Mouse (Mus musculus): ENCODE results near the gene Pick1. TPM values are rescaled to one million over a fixed set of nuclear protein-coding genes. Genes with fewer than 3 reads are reported as not detected.
A peak's percentile ranks its signal among the peaks of the same experiment; 100 is the strongest.

Pick1 gene
- polyA plus RNA-seq, 2 experiments from 2014 or later = 7.2 to 9.7 TPM

DNA sequence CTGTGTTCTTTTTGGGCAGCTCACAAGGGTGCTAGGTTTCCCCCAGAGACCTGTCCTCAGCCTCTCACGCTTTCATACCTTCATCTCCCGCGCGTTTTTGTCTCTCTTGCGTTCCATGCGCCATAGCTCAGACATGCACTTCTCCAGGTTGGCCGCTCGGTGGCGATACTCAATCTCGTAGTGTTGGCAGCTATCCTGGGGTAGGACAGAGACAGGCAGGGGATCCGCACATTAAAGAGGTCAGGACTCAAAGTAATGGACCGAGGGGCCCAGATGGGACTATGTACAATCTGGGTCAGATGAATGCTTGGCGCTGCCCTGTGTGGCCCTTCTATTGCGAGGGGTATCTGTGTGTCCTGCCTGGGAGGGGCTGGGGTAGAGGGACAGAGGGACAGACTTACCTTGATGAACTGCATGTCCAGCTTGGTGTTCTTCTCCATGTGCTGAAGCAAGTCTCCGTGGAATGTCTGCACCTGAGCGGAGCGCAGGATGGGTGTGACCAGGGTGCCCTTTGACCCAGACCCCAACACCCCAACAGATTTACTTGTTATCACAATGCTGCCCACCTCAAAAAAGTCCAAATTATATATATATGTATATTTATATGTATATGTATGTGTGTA, 42.3 kb downstream of the Pick1 start:
- ATAC-seq = peak; percentile 60

DNA sequence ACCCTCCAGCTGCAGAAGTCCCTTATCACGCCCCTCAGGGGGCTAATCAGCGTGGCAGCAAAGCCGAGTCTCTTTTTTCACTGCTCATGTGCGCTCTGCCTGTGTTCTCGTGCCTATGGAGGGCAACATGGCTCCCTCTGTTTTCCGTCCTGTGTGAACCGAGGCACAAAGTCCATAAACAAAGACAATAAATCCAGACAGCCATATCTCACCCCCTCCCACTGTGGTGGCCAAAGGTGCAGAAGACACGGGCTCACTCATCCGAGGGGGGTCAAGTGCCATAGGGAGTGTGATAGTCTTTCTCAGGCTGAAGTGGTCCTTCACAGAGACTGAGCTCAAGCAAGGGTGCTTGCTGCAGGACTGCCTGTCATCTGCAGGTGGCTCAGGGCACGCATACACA, 44.0 kb downstream of the Pick1 start:
- no peak for ATAC-seq

DNA sequence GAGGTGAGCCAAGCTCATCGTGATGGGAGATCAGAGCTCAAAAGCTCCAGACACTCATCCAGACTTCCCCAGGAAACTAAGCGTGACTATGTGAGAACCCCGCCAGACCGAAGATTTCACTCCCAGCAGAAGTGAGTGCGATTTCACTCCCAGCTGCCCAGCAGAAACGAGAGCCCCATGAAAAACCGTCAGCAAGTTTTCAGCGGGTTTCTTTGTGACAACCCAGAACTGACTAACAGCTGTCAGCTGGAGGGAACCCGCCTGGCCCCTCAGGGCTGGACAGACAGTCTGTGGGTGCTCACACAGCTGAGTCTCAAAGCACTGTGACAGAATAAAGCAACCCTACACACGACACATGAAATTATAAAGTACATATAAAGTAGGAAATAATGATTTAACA, 48.8 kb downstream of the Pick1 start:
- ATAC-seq = no peak

DNA sequence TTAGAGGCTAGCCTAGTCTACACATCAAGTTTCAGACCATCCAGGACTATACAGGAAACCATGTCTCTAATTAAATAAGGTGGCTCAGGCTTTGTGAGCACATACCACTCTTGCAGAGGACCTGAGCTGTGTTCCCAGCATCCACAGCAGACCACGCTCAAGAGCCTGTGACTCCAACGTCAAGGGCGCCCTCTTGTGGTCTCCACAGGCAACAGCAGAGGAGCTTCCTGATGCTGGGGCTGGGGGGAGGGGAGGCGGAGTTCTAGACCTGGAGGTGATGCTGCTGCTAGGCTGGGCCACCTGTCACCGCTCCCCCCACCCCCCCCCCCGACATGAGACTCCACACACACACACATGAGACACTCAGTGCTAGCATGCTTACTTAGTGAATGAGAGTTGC, 51.2 kb downstream of the Pick1 start:
- no peak for ATAC-seq

DNA sequence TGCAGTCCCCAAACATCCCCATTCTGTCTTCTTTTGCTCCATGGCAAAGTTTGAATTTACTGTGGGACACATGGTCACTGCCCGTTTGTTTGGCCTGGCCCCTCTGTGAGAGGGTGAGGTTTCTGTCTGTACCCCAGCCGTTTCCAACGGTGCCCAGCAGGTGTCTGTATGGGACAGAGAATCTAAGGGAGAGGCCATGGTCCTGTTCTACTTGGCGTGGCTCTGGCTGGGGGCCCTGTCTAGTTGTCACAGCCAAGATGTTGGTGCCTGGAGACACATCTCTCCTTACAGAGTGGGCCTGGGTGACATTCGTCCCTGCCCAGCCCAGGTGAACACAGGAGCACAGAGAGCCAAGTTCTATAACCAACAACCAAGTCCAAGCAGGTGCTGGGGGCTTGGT, 51.9 kb downstream of the Pick1 start:
- ATAC-seq = no peak

DNA sequence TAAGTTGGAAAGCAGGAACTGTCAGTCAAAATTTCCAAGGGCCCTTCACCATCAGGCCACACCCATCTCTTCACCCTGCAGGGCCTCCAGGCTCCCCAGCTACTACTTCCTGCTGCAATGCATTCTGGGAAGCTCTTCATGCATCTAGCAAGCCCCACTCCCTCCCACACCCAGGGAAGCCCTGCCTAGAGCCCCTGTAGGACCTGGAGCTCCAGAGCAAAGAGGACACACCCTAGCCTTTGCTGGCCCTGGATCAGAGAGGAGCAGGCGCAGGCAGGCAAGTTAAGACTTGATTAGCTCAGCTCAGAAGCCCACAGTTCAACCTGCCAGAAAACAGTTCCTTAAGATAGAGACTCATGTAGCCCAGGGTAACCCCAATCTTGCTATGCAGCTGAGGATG, 52.4 kb downstream of the Pick1 start:
- peak; percentile 61 for ATAC-seq

DNA sequence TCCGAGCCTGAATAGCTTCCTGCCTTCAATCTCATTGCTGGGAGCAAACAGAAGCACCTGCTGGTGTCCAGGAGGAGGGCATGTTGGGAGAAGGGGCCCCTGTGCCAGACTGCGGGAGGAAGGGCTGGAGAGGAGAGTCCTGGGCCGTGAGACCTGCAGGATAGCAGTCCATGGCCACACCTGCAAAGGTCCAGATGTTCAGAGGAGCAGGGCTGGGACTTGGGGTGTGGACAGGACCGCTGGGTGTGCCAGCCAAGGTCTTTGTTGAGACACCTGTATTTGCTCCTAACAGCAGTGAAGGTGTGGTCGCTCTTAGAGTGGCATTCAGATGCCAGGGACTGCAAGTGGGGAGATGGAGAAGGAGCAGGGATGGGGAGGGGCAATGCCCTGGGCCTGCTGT, 53.5 kb downstream of the Pick1 start:
- ATAC-seq = no peak

DNA sequence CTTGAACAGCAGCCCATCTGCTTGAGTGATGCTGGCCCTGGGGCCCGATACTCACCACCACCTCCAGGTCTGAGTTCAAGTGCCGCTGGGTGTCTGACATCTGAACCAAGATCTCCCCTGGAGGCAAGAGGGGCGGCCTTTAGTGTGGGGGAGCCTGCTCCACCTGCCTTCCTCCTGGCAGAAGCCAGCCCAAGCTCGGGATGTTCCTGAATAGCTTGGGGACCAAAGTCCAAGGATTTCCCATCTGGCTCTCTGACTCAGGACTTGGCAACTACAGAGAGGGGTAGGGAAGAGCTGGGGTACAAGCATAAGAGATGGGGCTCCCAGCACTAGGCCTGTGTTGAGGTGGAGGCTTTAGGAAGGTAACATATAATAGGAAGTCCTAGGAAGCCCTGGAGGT, 54.4 kb downstream of the Pick1 start:
- no peak for ATAC-seq

DNA sequence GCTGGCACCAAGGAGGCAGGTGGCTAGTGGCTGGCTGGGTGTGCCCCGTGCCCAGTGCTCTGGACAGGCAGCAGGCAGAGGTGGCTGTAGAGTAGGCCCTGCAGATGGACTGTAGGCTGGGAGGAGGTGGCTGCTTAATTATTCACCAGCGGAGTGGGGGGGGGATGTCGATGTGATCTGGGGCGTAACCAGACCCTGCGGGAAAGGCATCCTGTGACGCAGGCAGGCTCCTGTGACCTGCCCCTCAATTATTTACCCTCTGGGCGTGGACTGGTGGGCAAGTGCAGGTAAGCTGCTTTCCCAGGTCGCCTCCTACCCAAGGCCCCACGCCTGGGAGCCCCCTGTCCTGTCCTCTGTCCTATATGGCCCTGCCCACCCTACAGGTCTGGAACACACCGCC, 56.4 kb downstream of the Pick1 start, which contains the start of gene Baiap2l2:
TSS of gene Baiap2l2 (minus strand) at position 139 of the 400 bp plus-strand sequence.
- ATAC-seq = no peak

DNA sequence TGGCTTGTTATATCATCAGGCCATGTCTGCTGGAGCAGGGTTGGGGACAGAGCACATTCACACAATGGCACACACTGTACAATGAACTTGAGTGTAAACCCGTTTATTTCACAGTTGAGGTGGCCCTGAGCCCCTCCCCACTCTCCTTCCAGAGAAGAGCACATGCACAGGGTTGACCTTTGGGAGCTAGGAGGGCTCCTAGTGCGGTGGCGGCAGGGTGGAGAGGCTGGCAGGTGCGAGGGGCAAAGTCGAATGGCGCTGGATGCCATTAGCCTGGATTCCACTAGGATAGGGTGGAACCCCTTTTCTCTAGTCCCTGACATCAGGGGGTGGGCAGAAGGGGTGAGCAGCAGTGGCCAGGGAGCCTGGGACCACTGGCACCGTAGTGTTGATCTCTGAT, 57.2 kb downstream of the Pick1 start:
- ATAC-seq = no peak

DNA sequence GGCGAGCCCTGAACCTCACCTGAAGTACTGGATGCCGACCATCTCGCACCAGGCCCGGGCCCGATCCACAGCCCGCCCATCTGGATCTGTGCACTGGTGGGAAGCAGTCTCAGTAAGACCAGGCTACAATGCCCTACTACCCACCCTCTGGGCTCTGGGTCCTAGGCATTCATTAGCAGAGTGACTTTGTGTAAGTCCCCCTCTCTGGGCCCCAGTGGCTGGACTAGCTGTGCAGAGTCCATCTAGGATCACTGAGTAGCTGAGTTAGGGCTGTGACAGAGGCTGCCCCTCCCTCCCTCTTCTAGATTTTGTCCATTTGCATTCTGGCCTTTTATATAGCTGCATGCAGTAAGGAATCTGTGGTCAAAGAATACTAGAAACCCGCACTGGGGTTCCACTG, 58.1 kb downstream of the Pick1 start:
- no peak for ATAC-seq

DNA sequence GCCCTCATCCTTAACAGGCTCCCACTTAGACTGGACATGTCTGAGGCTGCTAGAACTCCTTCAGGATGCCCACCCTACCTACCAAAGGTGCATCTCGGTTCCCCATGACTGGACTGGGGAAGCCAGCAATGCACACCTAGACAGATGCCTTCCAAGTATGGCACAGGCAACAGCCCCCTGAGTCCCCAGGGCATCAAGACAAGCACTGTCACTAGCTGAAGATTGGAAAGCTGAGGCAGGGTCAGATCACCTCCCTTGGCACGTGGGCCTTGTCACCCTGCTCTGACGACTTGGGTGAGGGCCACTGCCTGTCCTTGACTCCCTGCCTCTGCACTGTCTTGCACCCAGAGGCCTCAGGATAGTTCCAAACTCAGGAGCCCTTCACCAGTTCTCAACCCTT, 59.4 kb downstream of the Pick1 start:
- ATAC-seq = no peak

DNA sequence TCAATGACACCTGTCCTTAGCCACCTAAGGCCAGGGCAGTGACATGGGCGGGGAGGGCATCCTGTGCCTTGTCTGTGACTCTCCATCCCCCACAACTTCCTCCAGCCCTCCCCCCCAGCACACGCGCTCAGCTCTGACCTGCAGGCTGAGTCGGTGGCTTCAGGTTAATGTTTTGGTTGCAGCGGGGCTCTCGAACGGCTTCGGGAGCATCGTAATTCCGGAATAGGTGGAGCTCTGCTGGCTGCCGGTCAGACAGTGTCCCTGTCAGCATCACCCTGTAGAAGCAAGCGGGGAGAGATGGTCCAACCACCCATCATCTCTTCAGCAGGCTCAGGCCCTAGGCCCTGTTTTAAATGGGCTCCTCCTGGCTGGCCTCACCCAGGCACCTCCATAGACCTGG, 60.5 kb downstream of the Pick1 start:
- ATAC-seq = no peak

DNA sequence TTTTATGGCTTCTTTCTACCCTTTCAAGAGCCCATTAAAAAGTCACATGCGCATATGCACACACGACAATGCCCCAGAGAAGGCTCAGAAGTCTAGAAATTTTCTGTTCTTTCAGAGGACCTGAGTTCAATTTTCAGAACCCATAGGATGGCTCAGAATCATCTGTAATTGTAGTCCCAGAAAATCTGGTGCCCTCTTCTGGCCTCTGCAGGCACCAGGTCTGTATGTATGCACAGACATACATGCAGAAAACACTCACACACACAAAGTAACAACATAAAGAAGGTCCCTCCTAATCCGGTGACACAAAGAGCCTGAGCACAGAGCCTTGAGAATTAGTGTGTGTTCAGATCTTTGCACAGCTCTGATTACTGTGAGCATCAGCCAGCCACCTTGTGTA, 61.4 kb downstream of the Pick1 start:
- no peak for ATAC-seq

DNA sequence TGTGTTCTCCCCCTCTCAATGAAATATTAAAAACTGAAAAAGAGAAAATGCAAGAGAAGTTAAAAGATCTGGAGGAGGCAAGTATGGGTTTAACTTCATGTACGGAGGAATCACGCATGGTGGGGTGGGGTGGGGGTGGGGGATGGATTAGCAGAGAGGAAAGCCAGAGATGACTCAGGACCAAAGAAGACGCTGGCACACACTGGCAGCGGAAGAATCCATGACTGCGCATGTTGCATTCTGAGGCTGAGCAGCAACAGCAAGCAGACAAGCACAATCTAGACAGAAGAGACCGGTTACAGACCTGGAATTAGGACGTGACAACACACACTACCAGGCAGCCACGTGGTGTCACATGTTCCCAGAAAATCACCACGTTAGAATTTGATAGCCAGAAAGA, 63.8 kb downstream of the Pick1 start:
- ATAC-seq = no peak

DNA sequence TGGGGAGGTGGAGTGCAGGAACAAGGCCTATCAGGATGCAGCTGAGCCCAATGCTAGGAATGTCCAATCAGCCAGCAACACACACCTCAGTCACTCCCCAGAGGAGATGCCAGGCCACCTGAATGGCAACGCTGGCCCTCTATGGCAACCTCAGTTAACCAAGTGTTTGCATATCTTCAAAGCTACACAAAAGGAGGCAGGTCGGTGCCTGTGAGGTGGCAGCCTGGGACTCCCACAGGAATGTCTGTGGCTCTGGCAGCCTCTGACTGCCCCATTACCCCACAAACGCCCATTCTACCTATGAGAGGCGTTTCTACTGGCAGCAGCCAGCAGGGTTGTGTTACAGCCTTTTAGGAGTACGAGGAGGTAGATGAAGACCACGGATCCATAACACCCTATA, 69.6 kb downstream of the Pick1 start:
- no peak for ATAC-seq

Other genes with a start within 250 kb of the Pick1 start
- 10 to 100 TPM; 37.2 to 37.8 TPM for gene H1f0, start 200.7 kb upstream of the Pick1 start, polyA plus RNA-seq (2017; shearing (Covaris generic))
- gene Galr3, start 187.3 kb upstream of the Pick1 start, polyA plus RNA-seq (2017; shearing (Covaris generic)) = not detected
- gene Ankrd54, start 166.3 kb upstream of the Pick1 start, polyA plus RNA-seq (2017; shearing (Covaris generic)) = 1 to 10 TPM; 7.4 to 8.1 TPM
- 100 to 1,000 TPM; 241 to 298 TPM for gene Eif3l, start 154.0 kb upstream of the Pick1 start, polyA plus RNA-seq (2017; shearing (Covaris generic))
- 10 to 100 TPM; 11.1 to 11.3 TPM for gene Micall1, start 120.3 kb upstream of the Pick1 start, polyA plus RNA-seq (2017; shearing (Covaris generic))
- 100 to 1,000 TPM; 105 to 132 TPM for gene Polr2f, start 88.2 kb upstream of the Pick1 start, polyA plus RNA-seq (2017; shearing (Covaris generic))
- 1 to 10 TPM; 7.0 to 7.3 TPM for gene 1700088E04Rik, start 87.9 kb upstream of the Pick1 start, polyA plus RNA-seq (2017; shearing (Covaris generic))
- gene Sox10, start 63.9 kb upstream of the Pick1 start, polyA plus RNA-seq (2017; shearing (Covaris generic)) = not detected
- under 1 TPM; 0.16 to 0.34 TPM for gene Gm49486, start 218 bp downstream of the Pick1 start, polyA plus RNA-seq (2017; shearing (Covaris generic))
- gene Slc16a8, start 25.6 kb downstream of the Pick1 start, polyA plus RNA-seq (2017; shearing (Covaris generic)) = not detected
- gene Baiap2l2, start 56.4 kb downstream of the Pick1 start, polyA plus RNA-seq (2017; shearing (Covaris generic)) = under 1 TPM in 1 of 2 experiments, not detected in 1; 0.66 TPM
- gene Pla2g6, start 99.2 kb downstream of the Pick1 start, polyA plus RNA-seq (2017; shearing (Covaris generic)) = 10 to 100 TPM; 10.3 to 12.3 TPM
- 1 to 10 TPM; 1.9 to 3.7 TPM for gene Maff, start 117.4 kb downstream of the Pick1 start, polyA plus RNA-seq (2017; shearing (Covaris generic))
- 10 to 100 TPM in 1 of 2 experiments, 1 to 10 TPM in 1; 9.3 to 18.1 TPM for gene Tmem184b, start 174.4 kb downstream of the Pick1 start, polyA plus RNA-seq (2017; shearing (Covaris generic))
- 1 to 10 TPM; 5.5 to 5.6 TPM for gene Csnk1e, start 226.4 kb downstream of the Pick1 start, polyA plus RNA-seq (2017; shearing (Covaris generic))